Mouse (Mus musculus) effector memory CD4-positive, alpha-beta T cell, adult 7 months (primary cell): ENCODE measurements around the gene Tlr3. TPM values are rescaled to one million over a fixed set of nuclear protein-coding genes. Genes with fewer than 3 reads are reported as not detected.

Experiments used
- polyA plus RNA-seq: library from polyadenylated mRNA; unstranded; fragments of 100-300 nt; shearing (Covaris generic); gene quantifications from one replicate; pipeline ENCODE4 v1.2.1, GENCODE M21; 2017

The Tlr3 gene
- 1.3 TPM for polyA plus RNA-seq

DNA sequence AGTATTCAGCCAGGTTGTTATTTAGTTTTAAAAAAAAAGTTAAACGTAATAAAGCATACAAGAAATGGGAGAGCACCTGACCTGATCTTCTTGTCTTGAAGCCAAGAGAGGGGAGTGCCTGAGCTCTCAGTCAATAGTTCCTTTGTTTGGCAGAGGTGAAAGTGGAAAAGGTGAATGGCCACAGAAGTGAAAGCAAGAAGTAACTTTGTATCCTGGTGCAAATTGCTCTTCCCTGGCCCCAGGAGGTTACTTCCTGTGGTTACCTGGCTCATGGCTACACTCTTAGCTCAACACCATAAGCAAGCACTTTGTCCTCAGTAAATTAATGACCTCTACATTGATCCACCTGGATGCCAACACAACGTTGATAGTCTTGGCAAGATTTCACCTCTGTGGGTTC is at the start of gene Tlr3:
Tlr3 (minus strand) TSS at position 199 of the 400 bp plus-strand sequence.

DNA sequence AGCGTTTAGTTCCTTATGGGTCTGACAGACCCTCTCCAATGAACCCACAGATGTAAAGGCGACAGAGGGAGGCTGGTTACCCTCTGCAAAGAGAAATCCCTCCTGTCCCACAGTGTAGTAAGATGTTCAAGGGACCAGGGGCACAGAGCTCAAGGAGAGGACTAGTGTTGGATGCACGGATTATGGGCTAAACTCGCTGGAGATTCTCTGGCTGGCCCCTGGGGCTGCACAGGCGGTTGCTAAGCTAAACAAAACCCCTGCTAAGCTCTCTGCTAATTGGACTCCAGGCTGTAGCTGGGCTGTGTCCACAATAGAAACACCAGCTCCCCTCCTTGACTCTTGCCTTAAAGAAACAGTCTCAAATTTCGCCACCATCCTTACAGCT is 28.9 kb downstream of the Tlr3 start, which contains the start of gene Fam149a:
Fam149a (minus strand) TSS at position 329 of the 385 bp plus-strand sequence.

Other genes with a start within 250 kb of the Tlr3 start
- not detected for gene F11, start 149.0 kb downstream of the Tlr3 start, polyA plus RNA-seq
- gene Klkb1, start 116.2 kb downstream of the Tlr3 start, polyA plus RNA-seq = 0.23 TPM
- gene Gm45753, start 102.6 kb downstream of the Tlr3 start, polyA plus RNA-seq = not detected
- 13.8 TPM for gene Cyp4v3, start 77.9 kb downstream of the Tlr3 start, polyA plus RNA-seq
- gene Fam149a, start 28.8 kb downstream of the Tlr3 start, polyA plus RNA-seq = 0.18 TPM
- gene Sorbs2, start 96.7 kb upstream of the Tlr3 start, polyA plus RNA-seq = 0.87 TPM